ENCODE assay signal across 24 mouse cellular contexts in genomic region chr8:105206766-105207275, GRCm38 (mm10). TPM values are rescaled to one million over a fixed set of nuclear protein-coding genes. Genes with fewer than 3 reads are reported as not detected.
DNase-seq lines count a peak whose midpoint lies in the region; ATAC-seq and TF ChIP-seq lines count a peak whose summit lies in the region.
"Had no signal": no experiment of that assay in that cellular context is flagged by ENCODE, and none has a peak within 500 bp of the region (broad histone marks: within the 10 kb centered on the region; RNA-seq: fewer than 3 reads in every experiment).

No protein-coding gene starts in this region.

- H3K4me1 ChIP-seq in hindbrain, postnatal 0 days (ENCODE audit: insufficient read depth, low read length): no peaks in the 10 kb centered on the region
- H3K4me1 ChIP-seq in hindbrain, embryonic 13.5 days (replicated peaks): no peaks in the 10 kb centered on the region
- H3K4me1 ChIP-seq in MEL (ENCODE audit: control insufficient read depth in 1 of 2, insufficient read depth in 2 of 2, low read length in 2 of 2): peaks cover 22 to 27% of the 10 kb centered on the region in 2 experiments
- H3K4me1 ChIP-seq: embryonic facial prominence, embryonic 13.5 days; hindbrain, embryonic 15.5 days; kidney, embryonic 15.5 days had no signal

- WGBS in hindbrain, postnatal 0 days: 41% methylated on average over 7 of the region's 7 CpGs
- 86% methylated on average over 7 of the region's 7 CpGs for WGBS in hindbrain, embryonic 13.5 days

- no peak overlapping the region for H3K4me3 ChIP-seq in hindbrain, postnatal 0 days (ENCODE audit: low read length)
- no peak overlapping the region for H3K4me3 ChIP-seq in hindbrain, embryonic 13.5 days
- no peak overlapping the region for H3K4me3 ChIP-seq in MEL (ENCODE audit: control insufficient read depth in 1 of 2, insufficient read depth in 1 of 2, low read depth in 2 of 2, low read length in 2 of 2)
- H3K4me3 ChIP-seq: embryonic facial prominence, embryonic 13.5 days; heart, embryonic 12.5 days; hindbrain, embryonic 15.5 days; kidney, embryonic 15.5 days; megakaryocyte, embryonic 14.5 days had no signal

- no peaks in the 10 kb centered on the region for H3K36me3 ChIP-seq in hindbrain, postnatal 0 days (ENCODE audit: insufficient read depth, low read length)
- H3K36me3 ChIP-seq in hindbrain, embryonic 13.5 days: peaks cover 11% of the 10 kb centered on the region
- H3K36me3 ChIP-seq in MEL (ENCODE audit: control insufficient read depth in 1 of 2, insufficient read depth in 2 of 2, low read length in 2 of 2): peaks cover 8 to 37% of the 10 kb centered on the region in 2 experiments

- TF ChIP-seq POLR2A in MEL (IDR thresholded peaks at IDR 0.05; ENCODE audit: control insufficient read depth in 1 of 2, insufficient read depth in 1 of 2, low read depth in 1 of 2, low read length in 2 of 2, poor library complexity in 1 of 2): no peak

- H3K27ac ChIP-seq in hindbrain, postnatal 0 days: no peak overlapping the region
- H3K27ac ChIP-seq in hindbrain, embryonic 13.5 days: no peak overlapping the region
- H3K27ac ChIP-seq in MEL (ENCODE audit: control insufficient read depth, low read depth, low read length): peak overlapping the region; percentile 14; the same call in 1 of the 2 replicates
- H3K27ac ChIP-seq: embryonic facial prominence, embryonic 13.5 days; hindbrain, embryonic 15.5 days; kidney, embryonic 15.5 days had no signal

- TF ChIP-seq RAD21 in MEL (IDR thresholded peaks at IDR 0.05; ENCODE audit: low read depth, low read length): no peak

- no peaks in the 10 kb centered on the region for H3K9me3 ChIP-seq in hindbrain, postnatal 0 days (ENCODE audit: low read length)
- no peaks in the 10 kb centered on the region for H3K9me3 ChIP-seq in hindbrain, embryonic 13.5 days
- no peaks in the 10 kb centered on the region for H3K9me3 ChIP-seq in MEL (replicated peaks; ENCODE audit: insufficient read depth, low read length)
- H3K9me3 ChIP-seq: embryonic facial prominence, embryonic 13.5 days; heart, embryonic 12.5 days; hindbrain, embryonic 15.5 days; kidney, embryonic 15.5 days; megakaryocyte, embryonic 14.5 days had no signal

- no peak for TF ChIP-seq CTCF in hindbrain, postnatal 0 days (IDR thresholded peaks at IDR 0.05; ENCODE audit: low read depth)
- no peak for TF ChIP-seq CTCF in MEL (IDR thresholded peaks at IDR 0.05 in 2 of 3, conservative IDR thresholded peaks at IDR 0.05 in 1 of 3; ENCODE audit: control insufficient read depth in 1 of 3, insufficient read depth in 1 of 3, low read depth in 2 of 3, low read length in 3 of 3, poor library complexity in 1 of 3, severe bottlenecking in 1 of 3)

- TF ChIP-seq EP300 in MEL (IDR thresholded peaks at IDR 0.05; ENCODE audit: low read depth in 1 of 2, low read length in 2 of 2): no peak

- DNase-seq in cerebellum, adult 9-11 months: peak; percentile 12
- no peak for DNase-seq in cerebellum, adult 9-10 months
- peak; percentile 53 for DNase-seq in hindbrain, postnatal 0 days (ENCODE audit: low spot score)
- DNase-seq in MEL (ENCODE audit: low read depth, low spot score): no peak
- DNase-seq in layer of hippocampus, adult 8-10 months (ENCODE audit: low spot score in 2 of 2): peak; percentile 15 to 31
- no peak for DNase-seq in spleen, postnatal 4 days (ENCODE audit: low spot score in 2 of 2)
- DNase-seq in spleen, adult 18-20 months: no peak
- DNase-seq: adrenal gland, postnatal 10 days; cerebellum, adult 2 months; heart, adult 11 months; heart, postnatal 14 days; kidney, postnatal 4 days; liver, postnatal 0 days; lung, postnatal 14 days; right cerebral cortex, postnatal 4 days; thymus, adult 18-20 months had no signal

- 0 out of 2 replicates have a peak, but pooled peaks have one; percentile 49 for ATAC-seq in hindbrain, postnatal 0 days
- ATAC-seq in hindbrain, embryonic 13.5 days (ENCODE audit: low FRiP score): no peak
- ATAC-seq: activated CD4-positive, CD25-positive, alpha-beta regulatory T cell, adult 4 months; intestine, embryonic 16.5 days; liver, postnatal 0 days had no signal

- no peaks in the 10 kb centered on the region for H3K27me3 ChIP-seq in hindbrain, postnatal 0 days (ENCODE audit: insufficient read depth, low read length)
- no peaks in the 10 kb centered on the region for H3K27me3 ChIP-seq in hindbrain, embryonic 13.5 days
- no peaks in the 10 kb centered on the region for H3K27me3 ChIP-seq in MEL (ENCODE audit: control insufficient read depth in 1 of 2, insufficient read depth in 2 of 2, low read length in 2 of 2)
- H3K27me3 ChIP-seq: embryonic facial prominence, embryonic 13.5 days; heart, embryonic 12.5 days; hindbrain, embryonic 15.5 days; kidney, embryonic 15.5 days; megakaryocyte, embryonic 14.5 days had no signal

- no peaks in the 10 kb centered on the region; the same call in 1 of the 2 replicates for H3K79me2 ChIP-seq in MEL (ENCODE audit: control insufficient read depth, insufficient read depth, low read length, poor library complexity)

- H3K9ac ChIP-seq in hindbrain, postnatal 0 days (replicated peaks; ENCODE audit: low read length): no peak overlapping the region
- no peak overlapping the region for H3K9ac ChIP-seq in hindbrain, embryonic 13.5 days
- H3K9ac ChIP-seq in MEL (ENCODE audit: control insufficient read depth, low read depth, low read length, poor library complexity, severe bottlenecking): no peak overlapping the region
- H3K9ac ChIP-seq: embryonic facial prominence, embryonic 13.5 days; heart, embryonic 12.5 days; hindbrain, embryonic 15.5 days; kidney, embryonic 15.5 days; liver, postnatal 0 days had no signal

- no peak overlapping the region for H3K4me2 ChIP-seq in hindbrain, postnatal 0 days (ENCODE audit: low read depth, low read length)
- H3K4me2 ChIP-seq in hindbrain, embryonic 13.5 days: no peak overlapping the region
- H3K4me2 ChIP-seq: embryonic facial prominence, embryonic 13.5 days; heart, embryonic 12.5 days; hindbrain, embryonic 15.5 days; kidney, embryonic 15.5 days had no signal

TF ChIP-seq in MEL, 35 proteins besides CTCF, POLR2A, EP300 and RAD21:
- TF ChIP-seq NRF1 (IDR thresholded peaks at IDR 0.05; ENCODE audit: insufficient read depth, low read depth, low read length, poor library complexity, severe bottlenecking) (no peak), TAL1 (IDR thresholded peaks at IDR 0.05; ENCODE audit: low read length) (no peak)
TF ChIP-seq in MEL: peak in this region for 0.

RNA-seq across cellular contexts. Expression of gene D230025D16Rik, which starts 18.1 kb away (rescaled TPM):
- 32.2 and 39.5 TPM in 2 replicates for total RNA-seq in hindbrain, postnatal 0 days (2014; rRNA removed)
- polyA plus RNA-seq in hindbrain, postnatal 0 days (2015; fragmentation: Nextera tagmentation; extraction: Ambion mirVana): 22.1 and 23.5 TPM in 2 replicates
- 27.4 and 29.5 TPM in 2 replicates for polyA plus RNA-seq in hindbrain, embryonic 13.5 days (2015; fragmentation: Nextera tagmentation; extraction: Ambion mirVana)
- total RNA-seq in MEL (2012; rRNA removed): 16.0 and 18.3 TPM in 2 replicates
- 10 to 100 TPM in 1 of 2 experiments, not detected in 1; 22.4 TPM for polyA plus RNA-seq in MEL (2012; ENCODE audit: insufficient read depth in 1 of 2, insufficient read length in 2 of 2, low read depth in 1 of 2, low replicate concordance in 2 of 2, missing spikeins in 1 of 2)
- total RNA-seq in layer of hippocampus, adult 8-10 months (2022): 10 to 100 TPM; 34.1 to 38.6 (median 36.6) TPM

RNA-seq across cellular contexts. Expression of gene Cbfb, which starts 36.3 kb away (rescaled TPM):
- 45.1 and 54.3 TPM in 2 replicates for total RNA-seq in hindbrain, postnatal 0 days (2014; rRNA removed)
- 27.8 and 30.5 TPM in 2 replicates for polyA plus RNA-seq in hindbrain, postnatal 0 days (2015; fragmentation: Nextera tagmentation; extraction: Ambion mirVana)
- 33.0 and 35.6 TPM in 2 replicates for polyA plus RNA-seq in hindbrain, embryonic 13.5 days (2015; fragmentation: Nextera tagmentation; extraction: Ambion mirVana)
- total RNA-seq in MEL (2012; rRNA removed): 32.5 and 40.6 TPM in 2 replicates
- polyA plus RNA-seq in MEL (2012; ENCODE audit: insufficient read depth in 1 of 2, insufficient read length in 2 of 2, low read depth in 1 of 2, low replicate concordance in 2 of 2, missing spikeins in 1 of 2): 10 to 100 TPM in 1 of 2 experiments, not detected in 1; 37.9 TPM
- 10 to 100 TPM; 19.5 to 27.1 (median 23.1) TPM for total RNA-seq in layer of hippocampus, adult 8-10 months (2022)

RNA-seq across cellular contexts. Expression of gene B3gnt9, which starts 48.1 kb away (rescaled TPM):
- total RNA-seq in hindbrain, postnatal 0 days (2014; rRNA removed): 17.4 and 18.8 TPM in 2 replicates
- polyA plus RNA-seq in hindbrain, postnatal 0 days (2015; fragmentation: Nextera tagmentation; extraction: Ambion mirVana): 10.4 and 10.7 TPM in 2 replicates
- polyA plus RNA-seq in hindbrain, embryonic 13.5 days (2015; fragmentation: Nextera tagmentation; extraction: Ambion mirVana): 6.2 and 6.7 TPM in 2 replicates
- 2.7 and 2.8 TPM in 2 replicates for total RNA-seq in MEL (2012; rRNA removed)
- 1 to 10 TPM in 1 of 2 experiments, not detected in 1; 4.7 TPM for polyA plus RNA-seq in MEL (2012; ENCODE audit: insufficient read depth in 1 of 2, insufficient read length in 2 of 2, low read depth in 1 of 2, low replicate concordance in 2 of 2, missing spikeins in 1 of 2)
- total RNA-seq in layer of hippocampus, adult 8-10 months (2022): 1 to 10 TPM; 3.0 to 4.0 (median 3.8) TPM

RNA-seq across cellular contexts. Expression of gene Tradd, which starts 57.6 kb away (rescaled TPM):
- total RNA-seq in hindbrain, postnatal 0 days (2014; rRNA removed): 11.5 and 15.6 TPM in 2 replicates
- 14.6 and 14.9 TPM in 2 replicates for polyA plus RNA-seq in hindbrain, postnatal 0 days (2015; fragmentation: Nextera tagmentation; extraction: Ambion mirVana)
- 19.9 and 21.1 TPM in 2 replicates for polyA plus RNA-seq in hindbrain, embryonic 13.5 days (2015; fragmentation: Nextera tagmentation; extraction: Ambion mirVana)
- total RNA-seq in MEL (2012; rRNA removed): 29.0 and 31.0 TPM in 2 replicates
- 10 to 100 TPM in 1 of 2 experiments, not detected in 1; 33.5 TPM for polyA plus RNA-seq in MEL (2012; ENCODE audit: insufficient read depth in 1 of 2, insufficient read length in 2 of 2, low read depth in 1 of 2, low replicate concordance in 2 of 2, missing spikeins in 1 of 2)
- 10 to 100 TPM in 1 of 4 experiments, 1 to 10 TPM in 3; 9.2 to 10.1 (median 9.8) TPM for total RNA-seq in layer of hippocampus, adult 8-10 months (2022)

RNA-seq across cellular contexts. Expression of gene Fbxl8, which starts 57.6 kb away (rescaled TPM):
- total RNA-seq in hindbrain, postnatal 0 days (2014; rRNA removed): 0.50 and 3.1 TPM in 2 replicates
- 1.2 and 1.3 TPM in 2 replicates for polyA plus RNA-seq in hindbrain, postnatal 0 days (2015; fragmentation: Nextera tagmentation; extraction: Ambion mirVana)
- 1.1 and 1.2 TPM in 2 replicates for polyA plus RNA-seq in hindbrain, embryonic 13.5 days (2015; fragmentation: Nextera tagmentation; extraction: Ambion mirVana)
- 4.1 and 4.8 TPM in 2 replicates for total RNA-seq in MEL (2012; rRNA removed)
- 1 to 10 TPM in 1 of 2 experiments, not detected in 1; 7.2 TPM for polyA plus RNA-seq in MEL (2012; ENCODE audit: insufficient read depth in 1 of 2, insufficient read length in 2 of 2, low read depth in 1 of 2, low replicate concordance in 2 of 2, missing spikeins in 1 of 2)
- total RNA-seq in layer of hippocampus, adult 8-10 months (2022): 1 to 10 TPM; 1.2 to 1.5 (median 1.5) TPM

Comparison
In these comparisons a context has a peak if more than half of its experiments do, and no peak if none do; other contexts are left out.
1. DNase-seq: peak in cerebellum, adult 9-11 months (single experiment), hindbrain, postnatal 0 days (single experiment) and layer of hippocampus, adult 8-10 months (2 of 2); none in cerebellum, adult 9-10 months (single experiment), MEL (single experiment), spleen, postnatal 4 days (0 of 2) and spleen, adult 18-20 months (0 of 2).